ENCODE assay signal across 28 mouse cellular contexts in the genomic region with DNA sequence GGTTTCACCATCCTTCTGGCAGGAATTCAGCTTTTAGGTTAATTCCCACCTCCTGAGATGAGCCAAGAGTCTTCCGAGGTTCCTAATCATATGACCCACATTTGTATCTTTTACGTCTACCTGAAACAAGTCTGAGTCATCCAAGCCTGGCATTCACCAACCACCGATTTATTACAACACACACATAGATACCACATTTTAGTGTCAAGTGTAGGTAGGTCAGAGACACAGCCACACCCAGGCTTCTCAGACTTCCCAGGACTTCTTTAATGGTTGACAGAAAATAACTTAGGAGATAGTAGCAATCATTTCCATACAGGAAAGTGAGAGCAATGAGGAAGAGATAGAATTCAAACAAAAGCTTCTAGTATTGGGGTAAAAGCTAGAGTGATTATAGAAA.
"Had no signal": no experiment of that assay in that cellular context is flagged by ENCODE, and none has a peak within 500 bp of the region (broad histone marks: within the 10 kb centered on the region; RNA-seq: fewer than 3 reads in every experiment).

No protein-coding gene starts in this region.

- H3K27ac ChIP-seq: embryonic facial prominence, embryonic 10.5 days; embryonic facial prominence, embryonic 12.5 days; embryonic facial prominence, embryonic 13.5 days; embryonic facial prominence, embryonic 15.5 days; forebrain, embryonic 10.5 days; forebrain, embryonic 12.5 days; forebrain, embryonic 13.5 days; forebrain, embryonic 15.5 days; gastrocnemius, adult 2 months; heart, adult 2 months had no signal

- H3K36me3 ChIP-seq: embryonic facial prominence, embryonic 10.5 days; embryonic facial prominence, embryonic 12.5 days; embryonic facial prominence, embryonic 13.5 days; embryonic facial prominence, embryonic 15.5 days; forebrain, embryonic 10.5 days; forebrain, embryonic 12.5 days; forebrain, embryonic 15.5 days had no signal

- H3K9ac ChIP-seq: embryonic facial prominence, embryonic 12.5 days; embryonic facial prominence, embryonic 13.5 days; embryonic facial prominence, embryonic 15.5 days; forebrain, embryonic 12.5 days; forebrain, embryonic 13.5 days; forebrain, embryonic 15.5 days; forebrain, postnatal 0 days had no signal

- ATAC-seq: forebrain, embryonic 13.5 days; forebrain, embryonic 14.5 days; forebrain, embryonic 15.5 days; forebrain, embryonic 16.5 days; forebrain, postnatal 0 days had no signal

- H3K9me3 ChIP-seq: embryonic facial prominence, embryonic 10.5 days; embryonic facial prominence, embryonic 12.5 days; embryonic facial prominence, embryonic 13.5 days; embryonic facial prominence, embryonic 15.5 days; forebrain, embryonic 10.5 days; forebrain, embryonic 12.5 days; forebrain, embryonic 13.5 days; forebrain, embryonic 15.5 days had no signal

- DNase-seq: cerebellum, adult 2 months; cerebellum, adult 8-10 months; cerebellum, adult 9-10 months; cerebellum, adult 9-11 months; cerebellum, postnatal 10 days; cerebellum, postnatal 14 days; cerebellum, postnatal 25 days; cerebellum, postnatal 36 days; embryo, embryonic 11 days; forebrain, postnatal 0 days; gastrocnemius, adult 2 months; gastrocnemius, postnatal 10 days; gastrocnemius, postnatal 14 days; gastrocnemius, postnatal 25 days; gastrocnemius, postnatal 36 days; heart, adult 18-20 months; heart, adult 2 months had no signal

- H3K27me3 ChIP-seq: embryonic facial prominence, embryonic 12.5 days; embryonic facial prominence, embryonic 13.5 days; embryonic facial prominence, embryonic 15.5 days; forebrain, embryonic 12.5 days; forebrain, embryonic 13.5 days; forebrain, embryonic 15.5 days had no signal

- H3K4me1 ChIP-seq: embryonic facial prominence, embryonic 10.5 days; embryonic facial prominence, embryonic 12.5 days; embryonic facial prominence, embryonic 13.5 days; embryonic facial prominence, embryonic 15.5 days; forebrain, embryonic 10.5 days; forebrain, embryonic 12.5 days; forebrain, embryonic 13.5 days; forebrain, embryonic 15.5 days had no signal

- H3K4me2 ChIP-seq: embryonic facial prominence, embryonic 12.5 days; embryonic facial prominence, embryonic 13.5 days; embryonic facial prominence, embryonic 15.5 days; forebrain, embryonic 12.5 days; forebrain, embryonic 13.5 days; forebrain, embryonic 15.5 days had no signal

- H3K4me3 ChIP-seq: embryonic facial prominence, embryonic 10.5 days; embryonic facial prominence, embryonic 12.5 days; embryonic facial prominence, embryonic 13.5 days; embryonic facial prominence, embryonic 15.5 days; erythroblast, embryonic 14.5 days; forebrain, embryonic 10.5 days; forebrain, embryonic 12.5 days; forebrain, embryonic 13.5 days; forebrain, embryonic 15.5 days; gastrocnemius, adult 2 months; heart, adult 2 months had no signal
